Mouse (Mus musculus) neural tube, embryonic 11.5 days (tissue): ENCODE results near the gene Pef1. TPM values are rescaled to one million over a fixed set of nuclear protein-coding genes. Genes with fewer than 3 reads are reported as not detected.

ENCODE experiments used
- ATAC-seq: fragments of 200-750 bp; cut with Nextera tagmentation; 2 replicates; pipeline ENCODE4 v1.8.0; 2017; ENCODE audit warnings: moderate number of reproducible peaks, mild to moderate bottlenecking, moderate TSS enrichment, moderate library complexity; ENCODE audit not compliant: insufficient read depth, low FRiP score, low TSS enrichment
- DNase-seq: peaks from one replicate; pipeline ENCODE4 v3.0.0-alpha.2; 2015; ENCODE audit warnings: low spot score
- H3K27ac ChIP-seq: fragments of 300-500 bp; sonication (generic); 2 replicates; pipeline ENCODE4 v1.5.1; 2014; ENCODE audit warnings: low read depth, mild to moderate bottlenecking, low read length
- H3K27me3 ChIP-seq: fragments of 300-500 bp; sonication (generic); 2 replicates; pipeline ENCODE4 v1.6.1; 2014; ENCODE audit warnings: mild to moderate bottlenecking, low read length, mixed read lengths; ENCODE audit not compliant: control insufficient read depth, insufficient read depth
- H3K36me3 ChIP-seq: fragments of 300-500 bp; sonication (generic); 2 replicates; pipeline ENCODE4 v1.6.1; 2014; ENCODE audit warnings: mild to moderate bottlenecking, low read length, moderate library complexity, mixed read lengths; ENCODE audit not compliant: control insufficient read depth, insufficient read depth
- H3K4me1 ChIP-seq: fragments of 300-500 bp; sonication (generic); 2 replicates; pipeline ENCODE4 v1.6.1; 2014; ENCODE audit warnings: low read length, mixed read lengths; ENCODE audit not compliant: control insufficient read depth, insufficient read depth
- H3K4me2 ChIP-seq: fragments of 300-500 bp; sonication (generic); 2 replicates; pipeline ENCODE4 v1.6.1; 2014; ENCODE audit warnings: low read depth, mild to moderate bottlenecking, moderate library complexity
- H3K4me3 ChIP-seq: fragments of 300-500 bp; sonication (generic); 2 replicates; pipeline ENCODE4 v1.5.1; 2014; ENCODE audit warnings: low read depth, low read length
- H3K9ac ChIP-seq: fragments of 300-500 bp; sonication (generic); 2 replicates; pipeline ENCODE4 v1.6.1; 2014; ENCODE audit warnings: mild to moderate bottlenecking, low read length
- H3K9me3 ChIP-seq: fragments of 300-500 bp; sonication (generic); 2 replicates; pipeline ENCODE4 v1.6.1; 2016; ENCODE audit warnings: low read length; ENCODE audit not compliant: control insufficient read depth
- WGBS: fragments of 180-500 bp; shearing (Covaris S2); extraction: QIAGEN DNeasy Blood & Tissue Kit; methylation state at CpG from one replicate; pipeline ENCODE4 v1.1.7; 2014; 5-methylcytosine and 5-hydroxymethylcytosine counted together
- polyA plus RNA-seq: library from polyadenylated mRNA; unstranded; fragments of >200 nt; fragmentation: Nextera tagmentation; extraction: Ambion mirVana; gene quantifications from 2 replicates; pipeline ENCODE4 v1.2.1, GENCODE M21; 2014

The Pef1 gene
- polyA plus RNA-seq, 1 experiment from 2014 or later, result 75.0 TPM

GRCm38 (mm10) chr4:130070523-130070922 is 31.8 kb upstream of the Pef1 start:
- H3K4me3 ChIP-seq, result no peak overlapping the region
- no peak overlapping the region for H3K9ac ChIP-seq
- H3K27me3 ChIP-seq, result no peaks in the 10 kb centered on the region
- H3K36me3 ChIP-seq, result no peaks in the 10 kb centered on the region
- WGBS, result 69% methylated on average over 3 of the region's 3 CpGs
- ATAC-seq (no peak), DNase-seq (no peak)
- no peaks in the 10 kb centered on the region for H3K4me1 ChIP-seq
- H3K27ac ChIP-seq, result no peak overlapping the region
- H3K9me3 ChIP-seq, result no peaks in the 10 kb centered on the region
- no peak overlapping the region for H3K4me2 ChIP-seq

GRCm38 (mm10) chr4:130071758-130072157 is 30.6 kb upstream of the Pef1 start:
- WGBS, result 90% methylated on average over 2 of the region's 2 CpGs
- Histone ChIP-seq H3K4me2 (no peak overlapping the region), H3K27me3 (no peaks in the 10 kb centered on the region), H3K36me3 (no peaks in the 10 kb centered on the region), H3K9me3 (no peaks in the 10 kb centered on the region), H3K9ac (no peak overlapping the region), H3K27ac (no peak overlapping the region), H3K4me1 (no peaks in the 10 kb centered on the region), H3K4me3 (no peak overlapping the region)
- no peak for ATAC-seq
- no peak for DNase-seq

GRCm38 (mm10) chr4:130073367-130073766 is 29.0 kb upstream of the Pef1 start:
- Histone ChIP-seq H3K27ac (no peak overlapping the region), H3K4me2 (no peak overlapping the region), H3K9me3 (no peaks in the 10 kb centered on the region), H3K36me3 (no peaks in the 10 kb centered on the region), H3K4me3 (no peak overlapping the region), H3K9ac (no peak overlapping the region), H3K4me1 (no peaks in the 10 kb centered on the region), H3K27me3 (no peaks in the 10 kb centered on the region)
- DNase-seq (no peak), ATAC-seq (no peak)
- 86% methylated on average over 4 of the region's 4 CpGs for WGBS

- H3K4me2 ChIP-seq, result no peak overlapping the region
- WGBS, result 66% methylated on average over 17 of the region's 17 CpGs
- DNase-seq, result no peak
- H3K36me3 ChIP-seq, result no peaks in the 10 kb centered on the region
- no peaks in the 10 kb centered on the region for H3K27me3 ChIP-seq
- no peaks in the 10 kb centered on the region for H3K9me3 ChIP-seq
- no peak overlapping the region for H3K4me3 ChIP-seq
- no peaks in the 10 kb centered on the region for H3K4me1 ChIP-seq
- H3K27ac ChIP-seq, result no peak overlapping the region
- no peak for ATAC-seq
- no peak overlapping the region for H3K9ac ChIP-seq
These were observed 27.4 kb upstream of the Pef1 start for GRCm38 (mm10) chr4:130074761-130075515.

GRCm38 (mm10) chr4:130076856-130077255 is 25.5 kb upstream of the Pef1 start:
- no peaks in the 10 kb centered on the region for H3K9me3 ChIP-seq
- no peaks in the 10 kb centered on the region for H3K27me3 ChIP-seq
- no peak for ATAC-seq
- no peaks in the 10 kb centered on the region for H3K36me3 ChIP-seq
- DNase-seq, result no peak
- 56% methylated on average over 8 of the region's 8 CpGs for whole genome bisulfite sequencing
- no peak overlapping the region for H3K4me2 ChIP-seq
- H3K4me1 ChIP-seq, result no peaks in the 10 kb centered on the region
- no peak overlapping the region for H3K4me3 ChIP-seq
- H3K9ac ChIP-seq, result no peak overlapping the region
- H3K27ac ChIP-seq, result no peak overlapping the region

GRCm38 (mm10) chr4:130078816-130079485 is 23.4 kb upstream of the Pef1 start:
- ATAC-seq (no peak), DNase-seq (no peak)
- Histone ChIP-seq H3K4me3 (no peak overlapping the region), H3K4me2 (no peak overlapping the region), H3K27ac (no peak overlapping the region), H3K27me3 (no peaks in the 10 kb centered on the region), H3K36me3 (no peaks in the 10 kb centered on the region), H3K9me3 (no peaks in the 10 kb centered on the region), H3K9ac (no peak overlapping the region), H3K4me1 (no peaks in the 10 kb centered on the region)
- WGBS, result 62% methylated on average over 17 of the region's 17 CpGs

GRCm38 (mm10) chr4:130079521-130079920 is 22.8 kb upstream of the Pef1 start:
- Histone ChIP-seq H3K4me3 (no peak overlapping the region), H3K9ac (no peak overlapping the region), H3K27ac (no peak overlapping the region), H3K9me3 (no peaks in the 10 kb centered on the region), H3K4me2 (no peak overlapping the region), H3K36me3 (no peaks in the 10 kb centered on the region), H3K4me1 (no peaks in the 10 kb centered on the region), H3K27me3 (no peaks in the 10 kb centered on the region)
- 75% methylated on average over 2 of the region's 3 CpGs for WGBS
- no peak for ATAC-seq
- DNase-seq, result no peak

- Histone ChIP-seq H3K4me1 (no peaks in the 10 kb centered on the region), H3K4me2 (no peak overlapping the region), H3K36me3 (no peaks in the 10 kb centered on the region), H3K27me3 (no peaks in the 10 kb centered on the region), H3K9me3 (no peaks in the 10 kb centered on the region), H3K27ac (no peak overlapping the region), H3K9ac (no peak overlapping the region), H3K4me3 (no peak overlapping the region)
- DNase-seq (no peak), ATAC-seq (no peak)
- WGBS, result 86% methylated on average over 19 of the region's 19 CpGs
These were observed 20.8 kb upstream of the Pef1 start for GRCm38 (mm10) chr4:130081345-130082190.
